In genomic region chr1:23928371-23928770, GRCm38 (mm10) we compare ENCODE assay signal across 11 mouse cellular contexts.
"Had no signal": no experiment of that assay in that cellular context is flagged by ENCODE, and none has a peak within 500 bp of the region (broad histone marks: within the 10 kb centered on the region; RNA-seq: fewer than 3 reads in every experiment).

No protein-coding gene starts in this region.

- H3K36me3 ChIP-seq: midbrain, embryonic 13.5 days; midbrain, embryonic 15.5 days; neural tube, embryonic 12.5 days had no signal

- H3K27me3 ChIP-seq: midbrain, embryonic 13.5 days; midbrain, embryonic 15.5 days; neural tube, embryonic 12.5 days had no signal

- H3K4me3 ChIP-seq: midbrain, embryonic 13.5 days; midbrain, embryonic 15.5 days; neural tube, embryonic 12.5 days had no signal

- H3K9me3 ChIP-seq: midbrain, embryonic 15.5 days; neural tube, embryonic 12.5 days had no signal

- DNase-seq: lung, adult 18-20 months; lung, embryonic 14.5 days; lung, postnatal 10 days; lung, postnatal 4 days; right cerebral cortex, postnatal 14 days; thymus, adult 2 months; thymus, postnatal 25 days; thymus, postnatal 4 days had no signal

- H3K27ac ChIP-seq: midbrain, embryonic 13.5 days; midbrain, embryonic 15.5 days; neural tube, embryonic 12.5 days had no signal

- H3K4me1 ChIP-seq: midbrain, embryonic 13.5 days; midbrain, embryonic 15.5 days; neural tube, embryonic 12.5 days had no signal
